Mouse (Mus musculus) intestine, embryonic 14.5 days (tissue): ENCODE measurements around the gene Nvl. TPM values are rescaled to one million over a fixed set of nuclear protein-coding genes. Genes with fewer than 3 reads are reported as not detected.

Source experiments
- ATAC-seq: fragments of 200-750 bp; cut with Nextera tagmentation; replicated peaks from 2 replicates; pipeline ENCODE4 v1.8.0; 2017; ENCODE audit warnings: low read depth, moderate number of reproducible peaks, moderate TSS enrichment, moderate library complexity; ENCODE audit not compliant: low FRiP score, low TSS enrichment
- DNase-seq: peaks from one replicate; pipeline ENCODE4 v3.0.0-alpha.2; 2018; ENCODE audit warnings: low spot score
- H3K27ac ChIP-seq: fragments of 300-500 bp; sonication (generic); 2 replicates; pipeline ENCODE4 v1.5.1; 2014; ENCODE audit warnings: low read depth, mild to moderate bottlenecking, control low read depth
- H3K27me3 ChIP-seq: fragments of 300-500 bp; sonication (generic); replicated peaks from 2 replicates; pipeline ENCODE4 v1.6.1; 2014; ENCODE audit warnings: low read length, control low read depth; ENCODE audit not compliant: control insufficient read depth, insufficient read depth
- H3K36me3 ChIP-seq: fragments of 300-500 bp; sonication (generic); 2 replicates; pipeline ENCODE4 v1.6.1; 2014; ENCODE audit warnings: low read length, control low read depth; ENCODE audit not compliant: control insufficient read depth, insufficient read depth
- H3K4me1 ChIP-seq: fragments of 300-500 bp; sonication (generic); replicated peaks from 2 replicates; pipeline ENCODE4 v1.6.1; 2014; ENCODE audit warnings: low read length, control low read depth, mixed read lengths; ENCODE audit not compliant: control insufficient read depth, insufficient read depth
- H3K4me2 ChIP-seq: fragments of 300-500 bp; sonication (generic); 2 replicates; pipeline ENCODE4 v1.6.1; 2014; ENCODE audit warnings: low read length
- H3K4me3 ChIP-seq: fragments of 300-500 bp; sonication (generic); 2 replicates; pipeline ENCODE4 v1.5.1; 2014; ENCODE audit warnings: low read depth, low read length, control low read depth, mixed read lengths
- H3K9ac ChIP-seq: fragments of 300-500 bp; sonication (generic); 2 replicates; pipeline ENCODE4 v1.6.1; 2014; ENCODE audit warnings: mild to moderate bottlenecking, low read length
- H3K9me3 ChIP-seq: fragments of 300-500 bp; sonication (generic); 2 replicates; pipeline ENCODE4 v1.6.1; 2016; ENCODE audit warnings: low read length, control low read depth; ENCODE audit not compliant: control insufficient read depth
- WGBS: fragments of 180-500 bp; shearing (Covaris S2); extraction: QIAGEN DNeasy Blood & Tissue Kit; methylation state at CpG from one replicate; pipeline ENCODE4 v1.1.7; 2014; 5-methylcytosine and 5-hydroxymethylcytosine counted together
- polyA plus RNA-seq: library from polyadenylated mRNA; unstranded; fragments of >200 nt; fragmentation: Nextera tagmentation; extraction: Ambion mirVana; gene quantifications from 2 replicates; pipeline ENCODE4 v1.2.1, GENCODE M21; 2014

The Nvl gene
- polyA plus RNA-seq = 35.3 and 39.1 TPM in 2 replicates

DNA sequence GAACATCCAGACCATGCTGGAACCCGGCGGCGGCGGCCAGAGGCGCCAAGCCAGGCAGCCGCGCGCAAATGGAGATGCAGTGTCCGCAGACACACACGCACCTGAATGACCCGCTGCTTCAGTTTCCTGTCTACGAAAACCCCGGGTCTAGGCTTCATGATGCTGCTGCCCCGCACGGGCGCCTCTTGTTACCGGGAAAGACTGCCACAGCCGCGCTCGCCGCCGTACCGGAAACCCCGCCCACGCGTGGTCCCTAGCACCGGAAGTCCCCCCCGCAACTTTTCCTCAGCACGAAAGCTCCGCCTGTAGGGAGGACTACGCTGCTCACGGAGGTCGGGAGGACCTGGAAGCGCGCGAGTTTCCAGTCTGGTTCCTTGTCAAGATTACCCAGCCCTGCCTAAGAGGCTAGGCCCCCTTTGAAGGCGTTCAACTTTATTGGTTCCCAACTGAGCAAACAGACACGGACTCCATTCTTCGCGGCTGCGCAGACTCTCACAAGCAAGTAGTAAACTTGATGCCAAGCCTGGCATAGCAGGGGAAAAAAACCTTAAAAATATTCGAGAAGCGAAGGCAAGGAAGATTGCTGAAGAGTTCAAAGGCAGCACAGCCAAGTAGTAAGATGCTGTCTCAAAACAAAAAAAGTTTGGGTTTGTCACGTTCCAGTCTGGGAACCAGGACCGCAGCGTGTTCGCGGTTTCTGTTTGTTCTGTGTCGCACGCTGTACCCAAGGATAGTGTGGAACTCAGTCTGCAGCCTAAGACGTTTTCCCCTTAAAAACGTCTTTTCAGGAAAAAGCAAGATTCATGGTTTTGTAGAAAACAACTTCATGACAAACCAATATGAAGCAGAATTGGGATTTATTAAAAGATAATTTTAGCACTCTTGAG, at the start of gene Nvl, which contains the start of gene Cnih4:
Nvl (minus strand) TSS at position 255 of the 887 bp plus-strand sequence.
Cnih4 (plus strand) TSS at position 744 of the 887 bp plus-strand sequence.
- Histone ChIP-seq H3K9ac (peak within 1 kb of the TSS; percentile 61), H3K9me3 (no peaks in the 10 kb centered on the region), H3K4me1 (peaks cover 14% of the 10 kb centered on the region; the same call in 1 of the 2 replicates), H3K27me3 (no peaks in the 10 kb centered on the region), H3K4me3 (peak within 1 kb of the TSS; percentile 78), H3K4me2 (peak within 1 kb of the TSS; percentile 62), H3K27ac (peak within 1 kb of the TSS; percentile 90), H3K36me3 (peaks cover 29% of the 10 kb centered on the region)
- under 1% methylated on average over 52 of the region's 52 CpGs for WGBS
- peak; percentile 97 for ATAC-seq
- DNase-seq = peak; percentile 99

DNA sequence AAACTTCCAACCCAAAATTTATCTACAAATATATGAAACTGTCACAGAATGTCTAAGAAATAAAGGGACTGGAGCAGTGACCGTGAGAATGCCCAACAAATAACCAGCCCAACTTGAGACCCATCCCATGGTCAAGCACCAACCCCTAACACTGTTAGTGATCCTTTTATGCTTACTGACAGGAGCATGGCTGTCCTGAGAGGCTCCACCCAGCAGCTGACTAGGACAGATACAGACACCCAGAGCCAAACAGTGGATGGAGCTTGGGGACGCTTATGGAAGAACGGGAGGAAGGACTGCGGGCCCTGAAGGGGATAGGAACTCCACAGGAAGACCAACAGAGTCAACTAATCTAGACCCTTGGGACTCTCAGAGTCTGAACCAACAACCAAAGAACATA, 44.9 kb upstream of the Nvl start:
- ATAC-seq (no peak), DNase-seq (no peak)
- H3K9me3 ChIP-seq = no peaks in the 10 kb centered on the region
- no peak overlapping the region for H3K9ac ChIP-seq
- no peaks in the 10 kb centered on the region for H3K4me1 ChIP-seq
- no peaks in the 10 kb centered on the region for H3K27me3 ChIP-seq
- H3K4me2 ChIP-seq = no peak overlapping the region
- peaks cover 92% of the 10 kb centered on the region for H3K36me3 ChIP-seq
- no peak overlapping the region for H3K4me3 ChIP-seq
- 94% methylated on average over 4 of the region's 4 CpGs for WGBS
- H3K27ac ChIP-seq = no peak overlapping the region

GRCm38 (mm10) chr1:181170210-181170609, 26.2 kb upstream of the Nvl start:
- H3K4me1 ChIP-seq = no peaks in the 10 kb centered on the region
- no peak overlapping the region for H3K4me3 ChIP-seq
- no peaks in the 10 kb centered on the region for H3K9me3 ChIP-seq
- ATAC-seq = no peak
- no peak overlapping the region for H3K27ac ChIP-seq
- H3K9ac ChIP-seq = no peak overlapping the region
- H3K36me3 ChIP-seq = peaks cover 48% of the 10 kb centered on the region
- WGBS = 77% methylated on average over 8 of the region's 8 CpGs
- no peak for DNase-seq
- no peaks in the 10 kb centered on the region for H3K27me3 ChIP-seq
- no peak overlapping the region for H3K4me2 ChIP-seq

DNA sequence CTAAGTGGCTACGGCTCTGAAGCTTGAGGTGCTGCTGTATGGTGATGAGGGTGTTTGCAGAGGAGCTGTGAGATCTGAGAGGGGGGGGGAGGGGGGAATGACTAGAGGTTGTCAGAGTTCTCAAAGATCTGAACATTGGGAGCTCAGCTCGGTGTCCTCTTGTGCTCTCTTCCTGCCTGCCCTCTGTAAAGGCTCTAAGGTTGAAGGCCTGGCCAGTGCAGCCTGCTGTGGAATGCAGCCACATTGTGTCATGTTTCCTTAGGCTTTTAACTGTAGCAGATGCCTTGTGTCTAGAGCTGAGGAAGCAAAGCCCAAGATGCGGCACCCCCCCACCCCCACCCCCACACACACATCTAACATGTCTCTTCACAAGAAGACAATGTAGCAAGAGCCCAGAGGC, 24.4 kb upstream of the Nvl start:
- no peak for DNase-seq
- Histone ChIP-seq H3K9ac (no peak overlapping the region), H3K27ac (no peak overlapping the region), H3K9me3 (no peaks in the 10 kb centered on the region), H3K4me1 (no peaks in the 10 kb centered on the region), H3K27me3 (no peaks in the 10 kb centered on the region), H3K36me3 (peaks cover 58% of the 10 kb centered on the region), H3K4me2 (no peak overlapping the region), H3K4me3 (no peak overlapping the region)
- ATAC-seq = no peak; the same call in 1 of the 2 replicates
- 78% methylated on average over 3 of the region's 3 CpGs for WGBS

GRCm38 (mm10) chr1:181167816-181168215, 23.8 kb upstream of the Nvl start:
- H3K9me3 ChIP-seq = no peaks in the 10 kb centered on the region
- no peak overlapping the region for H3K4me3 ChIP-seq
- no peak for ATAC-seq
- WGBS = 72% methylated on average over 2 of the region's 2 CpGs
- H3K4me1 ChIP-seq = no peaks in the 10 kb centered on the region
- H3K27me3 ChIP-seq = no peaks in the 10 kb centered on the region
- H3K36me3 ChIP-seq = peaks cover 64% of the 10 kb centered on the region
- no peak overlapping the region for H3K9ac ChIP-seq
- DNase-seq = no peak
- H3K27ac ChIP-seq = no peak overlapping the region
- no peak overlapping the region for H3K4me2 ChIP-seq

- Histone ChIP-seq H3K4me2 (peak overlapping the region; percentile 73), H3K4me1 (peaks cover 12% of the 10 kb centered on the region), H3K27ac (peak overlapping the region; percentile 88; the same call in 1 of the 2 replicates), H3K9me3 (no peaks in the 10 kb centered on the region), H3K36me3 (peaks cover 28% of the 10 kb centered on the region), H3K4me3 (peak overlapping the region; percentile 92), H3K9ac (peak overlapping the region; percentile 91), H3K27me3 (no peaks in the 10 kb centered on the region)
- no peak for ATAC-seq
- WGBS = 28% methylated on average over 5 of the region's 5 CpGs
- no peak for DNase-seq
Observed at GRCm38 (mm10) chr1:181151541-181151940, 7.5 kb upstream of the Nvl start.

GRCm38 (mm10) chr1:181150827-181151534, 7.0 kb upstream of the Nvl start:
- ATAC-seq = peak; percentile 94
- H3K9ac ChIP-seq = peak overlapping the region; percentile 91
- WGBS = under 1% methylated on average over 55 of the region's 59 CpGs

DNA sequence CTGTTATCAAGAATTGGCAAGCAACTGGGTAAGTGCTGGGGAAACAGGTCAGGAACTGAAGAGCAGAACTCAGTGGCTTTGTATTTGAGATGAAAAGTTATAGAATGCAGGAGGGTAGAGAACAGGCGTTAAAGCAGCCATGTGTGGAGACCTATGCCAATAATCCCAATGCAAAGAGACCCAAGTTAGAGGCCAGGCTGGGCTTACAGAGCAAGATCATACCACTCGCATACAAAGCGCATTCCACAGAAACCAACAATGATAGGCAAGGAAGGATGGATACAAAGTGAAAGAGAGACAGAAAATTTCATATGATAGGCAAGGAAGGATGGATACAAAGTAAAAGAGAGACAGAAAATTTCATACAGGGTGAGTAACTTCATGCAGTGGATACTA, 6.4 kb upstream of the Nvl start:
- Histone ChIP-seq H3K9me3 (no peaks in the 10 kb centered on the region), H3K4me2 (no peak overlapping the region), H3K4me1 (peaks cover 14% of the 10 kb centered on the region), H3K27me3 (no peaks in the 10 kb centered on the region), H3K4me3 (peak overlapping the region; percentile 92), H3K36me3 (peaks cover 17% of the 10 kb centered on the region), H3K27ac (no peak overlapping the region), H3K9ac (no peak overlapping the region)
- ATAC-seq (no peak), DNase-seq (no peak)
- WGBS = 73% methylated on average over 3 of the region's 3 CpGs

More at GRCm38 (mm10) chr1:181150827-181151534, 7.0 kb upstream of the Nvl start:
- Histone ChIP-seq H3K27me3 (no peaks in the 10 kb centered on the region), H3K9me3 (no peaks in the 10 kb centered on the region), H3K27ac (peak overlapping the region; percentile 88), H3K4me1 (peaks cover 12% of the 10 kb centered on the region), H3K4me2 (peak overlapping the region; percentile 73), H3K4me3 (peak overlapping the region; percentile 92), H3K36me3 (peaks cover 22% of the 10 kb centered on the region)
- DNase-seq = peak; percentile 91
